Mouse (Mus musculus) E14TG2a.4 (cell line): ENCODE measurements around the gene Itgb5.

Source experiments
- CTCF ChIP-seq: conservative IDR thresholded peaks from 2 replicates; pipeline ENCODE4 v1.5.1; 2014; ENCODE audit warnings: low read length
- NANOG ChIP-seq: IDR thresholded peaks from 2 replicates; pipeline ENCODE4 v1.6.1; 2014; ENCODE audit warnings: borderline replicate concordance, low read length, mixed read lengths

DNA sequence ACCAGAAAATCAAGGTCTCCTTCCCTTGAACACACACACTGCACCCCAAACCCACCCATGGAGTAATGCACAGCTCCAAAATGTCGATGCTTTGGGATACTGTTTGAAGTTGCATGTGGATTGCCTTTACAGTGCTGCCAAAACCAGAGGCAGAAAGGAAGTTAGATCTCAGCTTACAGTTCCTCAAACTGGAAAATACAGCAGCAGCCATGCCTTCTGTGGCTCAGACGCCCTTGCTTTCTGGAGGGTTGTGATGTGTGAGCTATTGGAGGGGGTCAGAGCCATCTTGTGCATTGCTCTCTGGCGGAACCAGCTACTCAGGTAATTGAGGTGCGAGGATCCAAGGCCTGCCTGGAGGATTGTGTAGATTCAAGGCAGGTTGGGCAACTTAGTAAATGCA lies 107.4 kb downstream of the Itgb5 start:
- TF ChIP-seq CTCF (no peak), NANOG (no peak)
